Mouse (Mus musculus) spleen, adult 2 months (tissue): ENCODE results near the gene Trim71.

Source experiments
- CTCF ChIP-seq: fragments of 200-500 bp; IDR thresholded peaks from 2 replicates; pipeline ENCODE4 v1.5.1; 2011; ENCODE audit warnings: mild to moderate bottlenecking, inconsistent platforms; ENCODE audit not compliant: insufficient read depth, insufficient read length, insufficient replicate concordance; ENCODE audit errors: extremely low read depth
- POLR2A ChIP-seq: fragments of 200-500 bp; IDR thresholded peaks from 2 replicates; pipeline ENCODE4 v1.6.1; 2011; ENCODE audit warnings: low read depth, low read length, inconsistent platforms

- no peak for TF ChIP-seq POLR2A
- TF ChIP-seq CTCF: no peak
Measured at GRCm38 (mm10) chr9:114528680-114529048, 35.5 kb downstream of the Trim71 start.
